Mouse (Mus musculus): ENCODE results near the gene Drc3. TPM values are rescaled to one million over a fixed set of nuclear protein-coding genes. Genes with fewer than 3 reads are reported as not detected.
"Not testable (repeated sequence)": the region's sequence is repeated elsewhere in the genome, so short reads cannot be mapped to it uniquely, and the experiment has no call there.

Gene Drc3
- polyA plus RNA-seq, 1 experiment, result 0.33 TPM

DNA sequence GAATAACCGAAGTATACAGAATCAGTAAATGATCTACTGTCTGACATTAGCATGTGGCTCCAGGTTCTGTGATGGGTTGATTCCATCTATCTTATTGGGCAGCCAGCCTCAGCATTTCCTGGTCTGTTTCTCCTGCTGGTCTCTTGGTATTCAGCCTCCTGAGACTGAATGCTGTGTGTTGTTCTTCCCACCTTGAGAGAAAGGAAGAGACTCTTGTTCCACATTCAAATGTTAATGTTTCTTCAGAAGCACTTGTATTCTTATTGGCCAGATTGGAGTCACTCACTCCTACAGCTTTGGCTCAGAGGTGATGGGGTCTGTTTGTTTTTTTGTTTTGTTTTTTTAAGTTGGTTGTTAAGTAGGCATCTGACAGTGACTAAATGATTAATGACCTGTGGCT is 69.9 kb downstream of the Drc3 start:
- Histone ChIP-seq H3K27ac (ENCODE audit: insufficient read depth, low read depth, low read length) (no peak overlapping the region), H3K4me3 (ENCODE audit: low read depth, low read length) (no peak overlapping the region), H3K36me3 (ENCODE audit: control insufficient read depth, insufficient read depth, low read length) (peaks cover 2% of the 10 kb centered on the region; the same call in 1 of the 2 replicates), H3K27me3 (ENCODE audit: control insufficient read depth, insufficient read depth, low read length) (no peaks in the 10 kb centered on the region), H3K4me1 (ENCODE audit: control insufficient read depth, insufficient read depth, insufficient read length, low read length) (peaks cover 9% of the 10 kb centered on the region; the same call in 1 of the 2 replicates)
- WGBS, result 75% methylated on average over 1 of the region's 1 CpGs
- TF ChIP-seq CTCF (IDR thresholded peaks at IDR 0.05; ENCODE audit: extremely low read depth, insufficient read length, insufficient replicate concordance, low read depth, low read length), result no peak

DNA sequence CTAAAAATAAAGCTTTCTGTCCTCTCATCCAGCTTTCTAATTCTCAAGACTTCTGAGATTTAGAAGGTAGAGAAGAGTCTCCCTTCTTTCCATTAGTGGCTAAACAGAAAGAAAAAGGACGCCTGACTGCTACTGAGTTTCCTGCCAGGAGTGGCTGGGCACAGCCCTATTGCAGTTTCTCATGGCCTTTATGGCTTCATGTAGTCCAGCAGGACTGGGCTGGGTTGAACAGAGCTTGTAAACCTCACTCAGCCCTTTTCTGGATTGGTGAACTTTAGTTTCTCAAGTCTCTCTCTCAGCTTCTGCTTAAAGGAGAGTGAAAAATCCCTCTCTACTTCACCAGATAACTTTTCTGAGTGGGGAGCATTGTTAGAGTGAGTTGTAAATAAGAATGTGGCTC is 73.3 kb downstream of the Drc3 start:
- H3K36me3 ChIP-seq (ENCODE audit: control insufficient read depth, insufficient read depth, low read length), result peaks cover 3% of the 10 kb centered on the region; the same call in 1 of the 2 replicates
- no peak for TF ChIP-seq CTCF (IDR thresholded peaks at IDR 0.05; ENCODE audit: extremely low read depth, insufficient read length, insufficient replicate concordance, low read depth, low read length)
- TF ChIP-seq POLR2A (IDR thresholded peaks at IDR 0.05; ENCODE audit: low read depth, low read length), result no peak; the same call in 1 of the 2 replicates
- H3K27me3 ChIP-seq (ENCODE audit: control insufficient read depth, insufficient read depth, low read length), result no peaks in the 10 kb centered on the region
- H3K4me1 ChIP-seq (ENCODE audit: control insufficient read depth, insufficient read depth, insufficient read length, low read length), result peaks cover 11% of the 10 kb centered on the region; the same call in 1 of the 2 replicates
- H3K27ac ChIP-seq (ENCODE audit: insufficient read depth, low read depth, low read length), result peak overlapping the region; percentile 99
- no peak overlapping the region for H3K4me3 ChIP-seq (ENCODE audit: low read depth, low read length)
- whole genome bisulfite sequencing, result 36% methylated on average over 1 of the region's 1 CpGs

DNA sequence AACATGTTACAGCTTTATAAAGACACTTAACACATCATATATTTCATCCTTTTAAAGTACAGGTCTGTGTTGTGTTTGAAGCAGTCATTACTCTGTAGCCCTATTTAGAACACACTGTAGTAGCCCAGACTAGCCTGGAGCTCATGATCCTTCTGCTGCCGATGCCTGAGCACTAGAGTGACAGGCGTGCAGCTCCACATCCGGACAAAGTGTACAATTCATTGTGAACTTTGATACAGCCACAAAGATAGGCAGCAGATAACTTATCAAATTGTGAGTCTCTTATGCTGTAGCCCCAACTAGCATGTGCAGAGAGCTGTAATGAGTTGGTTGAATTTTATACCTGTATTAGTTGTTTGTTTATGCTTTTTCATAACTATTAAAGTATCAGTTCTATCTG is 74.5 kb downstream of the Drc3 start:
- 43% methylated on average over 3 of the region's 3 CpGs for WGBS
- peaks cover 11% of the 10 kb centered on the region; the same call in 1 of the 2 replicates for H3K4me1 ChIP-seq (ENCODE audit: control insufficient read depth, insufficient read depth, insufficient read length, low read length)
- H3K27ac ChIP-seq (ENCODE audit: insufficient read depth, low read depth, low read length), result peak overlapping the region; percentile 99
- peaks cover 5% of the 10 kb centered on the region for H3K36me3 ChIP-seq (ENCODE audit: control insufficient read depth, insufficient read depth, low read length)
- H3K27me3 ChIP-seq (ENCODE audit: control insufficient read depth, insufficient read depth, low read length), result no peaks in the 10 kb centered on the region
- H3K4me3 ChIP-seq (ENCODE audit: low read depth, low read length), result no peak overlapping the region
- TF ChIP-seq POLR2A (IDR thresholded peaks at IDR 0.05; ENCODE audit: low read depth, low read length), result peak; percentile 33; the same call in 1 of the 2 replicates
- no peak for TF ChIP-seq CTCF (IDR thresholded peaks at IDR 0.05; ENCODE audit: extremely low read depth, insufficient read length, insufficient replicate concordance, low read depth, low read length)

DNA sequence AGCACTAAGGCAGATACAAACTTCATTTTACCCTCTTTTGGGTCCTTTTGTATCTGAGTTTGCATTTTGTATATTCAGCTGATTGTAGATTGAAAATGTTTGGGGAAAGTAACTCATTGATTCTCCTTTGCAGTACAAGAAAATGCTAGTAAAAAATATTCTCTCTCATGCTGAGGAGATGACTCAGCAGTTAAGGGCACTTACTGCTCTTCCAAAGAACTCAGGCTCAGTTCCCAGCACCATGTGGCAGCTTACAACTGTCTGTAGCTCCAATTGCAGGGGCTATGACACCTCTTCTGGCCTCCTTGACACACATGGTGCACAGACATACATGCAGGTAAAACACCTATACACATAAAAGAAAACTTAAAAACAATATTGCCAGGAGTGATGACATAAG is 80.4 kb downstream of the Drc3 start:
- TF ChIP-seq CTCF (IDR thresholded peaks at IDR 0.05; ENCODE audit: extremely low read depth, insufficient read length, insufficient replicate concordance, low read depth, low read length), result no peak
- TF ChIP-seq POLR2A (IDR thresholded peaks at IDR 0.05; ENCODE audit: low read depth, low read length), result no peak
- no peaks in the 10 kb centered on the region for H3K27me3 ChIP-seq (ENCODE audit: control insufficient read depth, insufficient read depth, low read length)
- no peak overlapping the region for H3K27ac ChIP-seq (ENCODE audit: insufficient read depth, low read depth, low read length)
- H3K4me3 ChIP-seq (ENCODE audit: low read depth, low read length), result no peak overlapping the region
- peaks cover 32% of the 10 kb centered on the region for H3K36me3 ChIP-seq (ENCODE audit: control insufficient read depth, insufficient read depth, low read length)
- peaks cover 3% of the 10 kb centered on the region; the same call in 1 of the 2 replicates for H3K4me1 ChIP-seq (ENCODE audit: control insufficient read depth, insufficient read depth, insufficient read length, low read length)

DNA sequence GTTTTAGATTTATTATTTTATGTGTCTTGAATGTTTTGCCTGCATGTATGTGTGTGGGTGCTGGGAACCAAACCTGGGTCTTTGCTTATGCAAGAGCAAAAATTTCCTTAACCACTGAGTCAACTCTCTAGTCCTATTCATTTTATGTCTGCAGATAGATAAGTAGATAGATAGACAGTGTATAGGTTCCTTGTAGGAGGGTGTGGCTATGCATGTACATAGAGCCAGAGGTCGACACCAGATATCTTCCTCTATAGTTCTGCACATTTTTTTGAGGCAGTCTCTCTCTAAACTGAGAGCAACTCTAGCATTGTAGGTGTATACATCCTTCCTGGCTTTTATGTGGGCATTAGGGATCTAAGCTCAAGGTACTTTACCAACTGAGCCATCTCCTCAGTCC is 82.0 kb downstream of the Drc3 start:
- Histone ChIP-seq H3K4me1 (ENCODE audit: control insufficient read depth, insufficient read depth, insufficient read length, low read length) (0 out of 2 replicates have a peak, but pooled peaks cover 2% of the 10 kb centered on the region), H3K27me3 (ENCODE audit: control insufficient read depth, insufficient read depth, low read length) (no peaks in the 10 kb centered on the region), H3K4me3 (ENCODE audit: low read depth, low read length) (no peak overlapping the region), H3K36me3 (ENCODE audit: control insufficient read depth, insufficient read depth, low read length) (peaks cover 39% of the 10 kb centered on the region), H3K27ac (ENCODE audit: insufficient read depth, low read depth, low read length) (peak overlapping the region; percentile 28; the same call in 1 of the 2 replicates)
- WGBS, result 58% methylated on average over 1 of the region's 1 CpGs
- TF ChIP-seq POLR2A (IDR thresholded peaks at IDR 0.05; ENCODE audit: low read depth, low read length), result no peak
- no peak for TF ChIP-seq CTCF (IDR thresholded peaks at IDR 0.05; ENCODE audit: extremely low read depth, insufficient read length, insufficient replicate concordance, low read depth, low read length)

DNA sequence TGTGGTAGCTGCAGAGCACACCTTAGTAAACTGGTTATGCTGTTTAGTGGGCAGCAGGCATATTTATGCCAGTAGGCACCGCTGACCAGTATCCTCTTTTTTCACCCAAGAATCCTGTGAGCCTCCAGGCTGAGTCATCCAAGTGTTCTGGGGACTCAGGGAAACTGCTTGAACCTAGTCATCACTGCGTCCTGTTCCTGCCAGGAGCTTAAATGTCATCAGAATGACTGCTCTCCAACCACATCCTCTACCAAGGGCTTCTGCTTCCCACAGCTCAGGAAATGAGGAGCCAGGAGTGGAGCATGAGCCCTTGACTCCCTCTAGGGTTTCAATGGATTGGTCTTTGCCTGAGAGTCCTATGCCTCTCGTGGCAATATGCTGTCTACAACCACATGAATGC is 83.5 kb downstream of the Drc3 start:
- Histone ChIP-seq H3K36me3 (ENCODE audit: control insufficient read depth, insufficient read depth, low read length) (peaks cover 49% of the 10 kb centered on the region), H3K27me3 (ENCODE audit: control insufficient read depth, insufficient read depth, low read length) (no peaks in the 10 kb centered on the region), H3K4me1 (ENCODE audit: control insufficient read depth, insufficient read depth, insufficient read length, low read length) (0 out of 2 replicates have a peak, but pooled peaks cover 2% of the 10 kb centered on the region), H3K27ac (ENCODE audit: insufficient read depth, low read depth, low read length) (no peak overlapping the region), H3K4me3 (ENCODE audit: low read depth, low read length) (no peak overlapping the region)
- WGBS, result 89% methylated on average over 3 of the region's 3 CpGs
- no peak for TF ChIP-seq POLR2A (IDR thresholded peaks at IDR 0.05; ENCODE audit: low read depth, low read length)
- no peak for TF ChIP-seq CTCF (IDR thresholded peaks at IDR 0.05; ENCODE audit: extremely low read depth, insufficient read length, insufficient replicate concordance, low read depth, low read length)

DNA sequence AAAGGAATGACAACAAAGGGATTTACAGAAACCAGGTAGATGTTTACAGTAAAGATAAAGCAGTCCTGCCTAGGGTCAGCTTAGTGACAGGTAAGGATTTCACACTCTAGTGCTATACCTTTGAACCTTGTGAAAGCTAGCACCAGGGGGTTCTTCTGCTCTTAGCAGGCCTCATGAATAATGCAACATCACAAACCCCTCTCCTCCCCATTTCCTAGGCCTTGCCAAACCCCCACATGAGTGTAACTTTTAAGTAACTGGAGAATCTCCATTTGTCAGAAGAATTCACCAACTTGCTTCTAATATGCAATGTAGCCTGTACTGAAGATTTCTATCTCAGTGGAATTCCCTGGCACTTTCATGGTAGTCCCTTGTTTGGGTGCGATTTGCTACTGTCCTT is 86.5 kb downstream of the Drc3 start:
- peaks cover 62% of the 10 kb centered on the region for H3K36me3 ChIP-seq (ENCODE audit: control insufficient read depth, insufficient read depth, low read length)
- H3K27ac ChIP-seq (ENCODE audit: insufficient read depth, low read depth, low read length), result not testable (repeated sequence)
- 41% methylated on average over 1 of the region's 1 CpGs for WGBS

DNA sequence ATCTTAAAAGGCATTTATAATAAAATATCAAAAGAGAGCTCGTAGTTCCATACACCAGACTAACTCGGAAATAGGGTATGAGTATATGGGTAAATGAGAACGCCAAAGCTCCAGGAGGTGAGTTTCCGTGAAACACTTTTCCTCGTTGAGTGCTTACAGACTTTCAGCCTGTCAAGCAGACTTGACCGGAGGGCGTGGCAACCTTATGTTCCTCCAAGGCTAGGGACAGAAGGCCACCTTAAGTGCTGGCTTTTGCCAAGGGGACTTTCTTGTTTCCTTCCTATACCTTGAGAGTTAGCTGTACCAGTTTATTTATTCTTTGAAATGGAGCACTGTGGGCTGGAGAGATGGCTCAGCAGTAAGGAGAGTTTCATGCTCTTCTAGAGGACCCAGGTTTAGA is 87.0 kb downstream of the Drc3 start:
- Histone ChIP-seq H3K36me3 (ENCODE audit: control insufficient read depth, insufficient read depth, low read length) (peaks cover 61% of the 10 kb centered on the region), H3K27ac (ENCODE audit: insufficient read depth, low read depth, low read length) (no peak overlapping the region), H3K4me3 (ENCODE audit: low read depth, low read length) (no peak overlapping the region), H3K27me3 (ENCODE audit: control insufficient read depth, insufficient read depth, low read length) (no peaks in the 10 kb centered on the region), H3K4me1 (ENCODE audit: control insufficient read depth, insufficient read depth, insufficient read length, low read length) (no peaks in the 10 kb centered on the region)
- TF ChIP-seq POLR2A (IDR thresholded peaks at IDR 0.05; ENCODE audit: low read depth, low read length), result no peak
- WGBS, result 56% methylated on average over 7 of the region's 7 CpGs

More for the DNA sequence above, 86.5 kb downstream of the Drc3 start:
- H3K4me1 ChIP-seq (ENCODE audit: control insufficient read depth, insufficient read depth, insufficient read length, low read length); H3K4me3 ChIP-seq (ENCODE audit: low read depth, low read length); H3K27me3 ChIP-seq (ENCODE audit: control insufficient read depth, insufficient read depth, low read length): not testable (repeated sequence)

Measured in small intestine, adult 2 months (tissue).